Mouse (Mus musculus) midbrain, embryonic 10.5 days (tissue): ENCODE measurements at regions not wholly inside any gene's neighbourhood (a gene's known extent, or its start where the extent isn't known, plus 50 kb on each side); places are given as distances from the start of the nearest gene placed in this dataset.

Experiments used
- DNase-seq: peaks from one replicate; pipeline ENCODE4 v3.0.0-alpha.2; 2017; ENCODE audit warnings: low spot score
- H3K27ac ChIP-seq: fragments of 300-500 bp; sonication (generic); replicated peaks from 2 replicates; pipeline ENCODE4 v1.5.1; 2016; ENCODE audit warnings: mild to moderate bottlenecking
- H3K27me3 ChIP-seq: fragments of 300-500 bp; sonication (generic); 2 replicates; pipeline ENCODE4 v1.6.1; 2016; ENCODE audit warnings: low read depth, mild to moderate bottlenecking; ENCODE audit not compliant: poor library complexity, severe bottlenecking
- H3K36me3 ChIP-seq: fragments of 300-500 bp; sonication (generic); 2 replicates; pipeline ENCODE4 v1.6.1; 2016; ENCODE audit warnings: mild to moderate bottlenecking, moderate library complexity
- H3K4me1 ChIP-seq: fragments of 300-500 bp; sonication (generic); 2 replicates; pipeline ENCODE4 v1.6.1; 2016
- H3K4me3 ChIP-seq: fragments of 300-500 bp; sonication (generic); 2 replicates; pipeline ENCODE4 v1.5.1; 2016; ENCODE audit warnings: mild to moderate bottlenecking, moderate library complexity
- H3K9me3 ChIP-seq: fragments of 300-500 bp; sonication (generic); replicated peaks from 2 replicates; pipeline ENCODE4 v1.6.1; 2016; ENCODE audit warnings: mild to moderate bottlenecking
- WGBS: fragments of 180-500 bp; shearing (Covaris S2); methylation state at CpG from one replicate; pipeline ENCODE4 v1.1.7; 2016; 5-methylcytosine and 5-hydroxymethylcytosine counted together

- Histone ChIP-seq H3K4me3 (no peak overlapping the region), H3K27ac (no peak overlapping the region), H3K36me3 (no peaks in the 10 kb centered on the region), H3K27me3 (no peaks in the 10 kb centered on the region), H3K4me1 (no peaks in the 10 kb centered on the region), H3K9me3 (no peaks in the 10 kb centered on the region)
- 89% methylated on average over 7 of the region's 7 CpGs for WGBS
- DNase-seq = no peak
These were observed 106.0 kb downstream of the Elovl4 start for GRCm38 (mm10) chr9:83700056-83700455.

DNA sequence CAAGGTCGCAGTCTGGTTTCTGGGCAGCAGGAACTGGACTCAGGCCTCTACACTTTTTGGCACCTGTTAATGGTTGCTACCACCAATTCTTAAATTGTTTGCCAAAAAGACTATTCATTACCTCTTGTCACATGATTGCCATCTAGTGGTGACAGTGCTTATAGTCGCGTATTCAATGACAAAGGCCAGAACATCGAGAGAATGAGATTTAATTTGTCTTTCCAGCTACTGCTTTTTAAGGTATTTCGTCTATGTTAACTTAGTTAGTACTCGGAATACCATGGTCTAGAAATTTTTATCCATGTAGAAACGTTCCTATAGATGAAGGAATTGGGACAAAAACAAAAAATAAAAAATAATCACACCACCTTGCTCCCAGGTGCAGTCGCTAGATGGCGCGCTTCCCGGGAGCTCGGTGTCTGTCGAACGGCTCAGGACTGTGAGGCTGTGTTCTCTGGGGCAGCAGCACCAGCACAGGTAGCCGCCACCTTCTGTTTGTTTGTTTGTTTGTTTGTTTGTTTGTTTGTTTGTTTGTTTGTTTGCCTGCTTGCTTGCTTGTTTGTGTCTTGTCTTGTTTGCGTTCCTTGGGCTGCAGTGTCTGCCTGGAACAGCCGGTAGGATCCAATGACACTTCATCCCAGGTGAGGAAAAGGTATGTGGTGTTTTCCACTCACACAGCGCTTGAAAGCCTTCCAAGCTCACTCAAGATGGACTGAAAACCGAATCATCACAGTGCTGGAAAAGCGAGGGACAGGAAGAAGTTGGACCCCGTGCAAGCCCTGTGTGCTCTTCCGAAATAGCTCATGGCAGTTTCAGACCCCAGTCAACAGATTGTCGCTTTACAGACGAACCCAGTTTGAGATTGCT lies 114.5 kb downstream of the Elovl4 start:
- DNase-seq = peak; percentile 66
- 23% methylated on average over 24 of the region's 24 CpGs for WGBS
- Histone ChIP-seq H3K36me3 (no peaks in the 10 kb centered on the region), H3K27ac (peak overlapping the region; percentile 82), H3K4me1 (peaks cover 17% of the 10 kb centered on the region), H3K4me3 (peak overlapping the region; percentile 45), H3K9me3 (no peaks in the 10 kb centered on the region), H3K27me3 (no peaks in the 10 kb centered on the region)
